Comparison of ENCODE assay signal across 23 mouse cellular contexts in the genomic region with DNA sequence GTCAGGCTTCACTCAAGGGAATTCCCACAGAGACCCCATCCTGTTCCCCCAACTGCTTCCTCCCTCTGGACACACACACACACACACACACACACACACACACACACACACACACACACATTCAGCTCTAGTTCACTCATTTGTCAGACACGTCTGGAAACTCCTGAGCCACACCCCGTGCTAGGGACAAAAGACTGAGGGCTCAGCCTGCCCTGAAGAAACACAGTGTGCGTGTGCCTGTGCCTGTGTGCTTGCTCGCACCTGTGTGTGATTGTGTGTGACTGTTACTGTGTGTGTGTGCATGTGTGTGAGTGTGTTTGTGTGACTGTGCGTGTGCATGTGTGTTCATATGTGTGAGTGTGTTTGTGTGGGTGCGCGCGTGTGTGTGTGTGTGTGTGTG. TPM values are rescaled to one million over a fixed set of nuclear protein-coding genes. Genes with fewer than 3 reads are reported as not detected.
DNase-seq lines count a peak whose midpoint lies in the region; ATAC-seq and TF ChIP-seq lines count a peak whose summit lies in the region.
"Had no signal": no experiment of that assay in that cellular context is flagged by ENCODE, and none has a peak within 500 bp of the region (broad histone marks: within the 10 kb centered on the region; RNA-seq: fewer than 3 reads in every experiment).

No protein-coding gene starts in this region.

- no peak for ATAC-seq in forebrain, embryonic 13.5 days
- ATAC-seq in megakaryocyte, adult 5-6 weeks (ENCODE audit: poor library complexity, severe bottlenecking): no peak
- ATAC-seq in liver, embryonic 11.5 days (replicated peaks; ENCODE audit: low FRiP score): no peak
- ATAC-seq: forebrain, embryonic 15.5 days had no signal

- H3K4me3 ChIP-seq in forebrain, embryonic 10.5 days: no peak overlapping the region
- H3K4me3 ChIP-seq in forebrain, embryonic 13.5 days: no peak overlapping the region
- H3K4me3 ChIP-seq in megakaryocyte, embryonic 14.5 days (replicated peaks): peak overlapping the region; percentile 43
- H3K4me3 ChIP-seq in myocyte: no peak overlapping the region
- no peak overlapping the region for H3K4me3 ChIP-seq in liver, embryonic 11.5 days (ENCODE audit: low read depth, low read length)
- H3K4me3 ChIP-seq: forebrain, embryonic 15.5 days; kidney, embryonic 15.5 days had no signal

- H3K4me2 ChIP-seq in forebrain, embryonic 13.5 days: no peak overlapping the region
- peak overlapping the region; percentile 40 for H3K4me2 ChIP-seq in myocyte (ENCODE audit: low read depth)
- H3K4me2 ChIP-seq in liver, embryonic 11.5 days: no peak overlapping the region
- H3K4me2 ChIP-seq: forebrain, embryonic 15.5 days; kidney, embryonic 15.5 days; midbrain, embryonic 11.5 days had no signal

- H3K27ac ChIP-seq in forebrain, embryonic 10.5 days: 0 out of 2 replicates have a peak overlapping the region, but pooled peaks have one; percentile 12
- no peak overlapping the region for H3K27ac ChIP-seq in forebrain, embryonic 13.5 days
- H3K27ac ChIP-seq in liver, embryonic 11.5 days (ENCODE audit: low read depth, low read length): no peak overlapping the region
- H3K27ac ChIP-seq: forebrain, embryonic 15.5 days; kidney, embryonic 15.5 days had no signal

- H3K9ac ChIP-seq in forebrain, embryonic 13.5 days: no peak overlapping the region
- no peak overlapping the region for H3K9ac ChIP-seq in liver, embryonic 11.5 days (ENCODE audit: low read depth, low read length)
- H3K9ac ChIP-seq: forebrain, embryonic 15.5 days; kidney, embryonic 15.5 days had no signal

- H3K79me2 ChIP-seq in myocyte (ENCODE audit: control insufficient read depth, insufficient read depth): no peaks in the 10 kb centered on the region

- peaks cover 40% of the 10 kb centered on the region for H3K27me3 ChIP-seq in forebrain, embryonic 10.5 days (ENCODE audit: poor library complexity, severe bottlenecking)
- H3K27me3 ChIP-seq in forebrain, embryonic 13.5 days: peaks cover 6% of the 10 kb centered on the region; the same call in 1 of the 2 replicates
- peaks cover 64% of the 10 kb centered on the region for H3K27me3 ChIP-seq in megakaryocyte, embryonic 14.5 days (replicated peaks)
- H3K27me3 ChIP-seq in myocyte (ENCODE audit: control insufficient read depth, insufficient read depth, insufficient read length): peaks cover 10% of the 10 kb centered on the region
- H3K27me3 ChIP-seq in liver, embryonic 11.5 days (replicated peaks; ENCODE audit: control insufficient read depth, insufficient read depth, low read length): no peaks in the 10 kb centered on the region; the same call in 1 of the 2 replicates

- TF ChIP-seq POLR2A in myocyte (IDR thresholded peaks at IDR 0.05; ENCODE audit: insufficient read length, low read depth): no peak

- WGBS in forebrain, embryonic 10.5 days: 76% methylated on average over 8 of the region's 8 CpGs
- WGBS in forebrain, embryonic 13.5 days: 80% methylated on average over 8 of the region's 8 CpGs
- 87% methylated on average over 8 of the region's 8 CpGs for WGBS in liver, embryonic 11.5 days

- H3K9me3 ChIP-seq in forebrain, embryonic 10.5 days: no peaks in the 10 kb centered on the region
- no peaks in the 10 kb centered on the region for H3K9me3 ChIP-seq in forebrain, embryonic 13.5 days (replicated peaks)
- peaks cover 9% of the 10 kb centered on the region; the same call in 1 of the 2 replicates for H3K9me3 ChIP-seq in megakaryocyte, embryonic 14.5 days
- no peaks in the 10 kb centered on the region for H3K9me3 ChIP-seq in liver, embryonic 11.5 days (ENCODE audit: control insufficient read depth, low read length)
- H3K9me3 ChIP-seq: forebrain, embryonic 15.5 days; kidney, embryonic 15.5 days had no signal

- no peak for DNase-seq in forebrain, embryonic 10.5 days (ENCODE audit: extremely low spot score, low spot score)
- DNase-seq in liver, embryonic 11.5 days (ENCODE audit: low spot score): no peak
- DNase-seq in retina, embryonic 14.5 days (ENCODE audit: low spot score): no peak
- DNase-seq: adrenal gland, adult 2 months; cerebellum, adult 11 months; cerebellum, postnatal 36 days; embryo, embryonic 11 days; heart, postnatal 10 days; kidney, adult 11 months; kidney, postnatal 36 days; liver; retina, postnatal 1 day; right cerebral cortex, postnatal 25 days; spleen, adult 18-20 months; thymus, adult 18-20 months; thymus, postnatal 36 days had no signal

- no peaks in the 10 kb centered on the region for H3K36me3 ChIP-seq in forebrain, embryonic 10.5 days (replicated peaks)
- H3K36me3 ChIP-seq in forebrain, embryonic 13.5 days (ENCODE audit: poor library complexity, severe bottlenecking): no peaks in the 10 kb centered on the region
- no peaks in the 10 kb centered on the region for H3K36me3 ChIP-seq in megakaryocyte, embryonic 14.5 days (replicated peaks; ENCODE audit: low read length)
- H3K36me3 ChIP-seq in myocyte (ENCODE audit: control insufficient read depth, insufficient read depth): no peaks in the 10 kb centered on the region
- no peaks in the 10 kb centered on the region for H3K36me3 ChIP-seq in liver, embryonic 11.5 days (ENCODE audit: control insufficient read depth, insufficient read depth, low read length)
- H3K36me3 ChIP-seq: forebrain, embryonic 15.5 days; kidney, embryonic 15.5 days had no signal

- peaks cover 32% of the 10 kb centered on the region for H3K4me1 ChIP-seq in forebrain, embryonic 10.5 days
- H3K4me1 ChIP-seq in forebrain, embryonic 13.5 days: peaks cover 8% of the 10 kb centered on the region
- no peaks in the 10 kb centered on the region for H3K4me1 ChIP-seq in megakaryocyte, embryonic 14.5 days
- no peaks in the 10 kb centered on the region for H3K4me1 ChIP-seq in liver, embryonic 11.5 days (replicated peaks; ENCODE audit: control insufficient read depth, insufficient read depth, low read length)

- no peak overlapping the region for H3ac ChIP-seq in myocyte (ENCODE audit: control insufficient read depth, insufficient read length)

TF ChIP-seq in myocyte, 11 proteins besides CTCF, POLR2A, EP300 and RAD21:
- TF ChIP-seq TCF12 (IDR thresholded peaks at IDR 0.05; ENCODE audit: insufficient read depth, poor library complexity, severe bottlenecking): no peak
- peak in 1 of 3 experiments; percentile 20 for TF ChIP-seq MYOG (IDR thresholded peaks at IDR 0.05; ENCODE audit: control insufficient read depth in 1 of 3, insufficient read depth in 1 of 3, insufficient read length in 2 of 3, low read depth in 2 of 3)
- TF ChIP-seq MYOD1 (IDR thresholded peaks at IDR 0.05; ENCODE audit: control insufficient read depth in 1 of 3, insufficient read length in 2 of 3, low read depth in 2 of 3): peak in 1 of 3 experiments; percentile 38

RNA-seq across cellular contexts. Expression of a gene that starts 50.4 kb away (rescaled TPM):
- polyA plus RNA-seq in forebrain, embryonic 10.5 days (2016; fragmentation: Nextera tagmentation; extraction: Ambion mirVana): 4.4 and 4.7 TPM in 2 replicates
- 1.3 and 1.9 TPM in 2 replicates for polyA plus RNA-seq in forebrain, embryonic 13.5 days (2015; fragmentation: Nextera tagmentation; extraction: Ambion mirVana)
- 0.54 and 0.61 TPM in 2 replicates for polyA plus RNA-seq in megakaryocyte, embryonic 14.5 days (2012; ENCODE audit: insufficient read depth, low replicate concordance)
- 3.0 and 3.3 TPM in 2 replicates for total RNA-seq in megakaryocyte, adult 5-6 weeks (2015)
- 1.7 and 2.5 TPM in 2 replicates for total RNA-seq in megakaryocyte, adult 5-6 weeks (2017)
- 11.1 TPM for polyA plus RNA-seq in myocyte (2012; fragmentation: generic; extraction: Trizol)
- polyA plus RNA-seq in liver, embryonic 11.5 days (2014; fragmentation: Nextera tagmentation; extraction: Ambion mirVana): 0.56 and 1.0 TPM in 2 replicates
